Mouse (Mus musculus) heart, postnatal 0 days (tissue): ENCODE measurements around the gene Mrpl45.

Experiments used
- CTCF ChIP-seq: IDR thresholded peaks from 2 replicates; pipeline ENCODE4 v1.5.1; 2016; ENCODE audit warnings: antibody characterized with exemption, control low read depth, low read depth
- EP300 ChIP-seq: IDR thresholded peaks from 2 replicates; pipeline ENCODE4 v1.6.1; 2016; ENCODE audit warnings: antibody characterized with exemption, low read depth

DNA sequence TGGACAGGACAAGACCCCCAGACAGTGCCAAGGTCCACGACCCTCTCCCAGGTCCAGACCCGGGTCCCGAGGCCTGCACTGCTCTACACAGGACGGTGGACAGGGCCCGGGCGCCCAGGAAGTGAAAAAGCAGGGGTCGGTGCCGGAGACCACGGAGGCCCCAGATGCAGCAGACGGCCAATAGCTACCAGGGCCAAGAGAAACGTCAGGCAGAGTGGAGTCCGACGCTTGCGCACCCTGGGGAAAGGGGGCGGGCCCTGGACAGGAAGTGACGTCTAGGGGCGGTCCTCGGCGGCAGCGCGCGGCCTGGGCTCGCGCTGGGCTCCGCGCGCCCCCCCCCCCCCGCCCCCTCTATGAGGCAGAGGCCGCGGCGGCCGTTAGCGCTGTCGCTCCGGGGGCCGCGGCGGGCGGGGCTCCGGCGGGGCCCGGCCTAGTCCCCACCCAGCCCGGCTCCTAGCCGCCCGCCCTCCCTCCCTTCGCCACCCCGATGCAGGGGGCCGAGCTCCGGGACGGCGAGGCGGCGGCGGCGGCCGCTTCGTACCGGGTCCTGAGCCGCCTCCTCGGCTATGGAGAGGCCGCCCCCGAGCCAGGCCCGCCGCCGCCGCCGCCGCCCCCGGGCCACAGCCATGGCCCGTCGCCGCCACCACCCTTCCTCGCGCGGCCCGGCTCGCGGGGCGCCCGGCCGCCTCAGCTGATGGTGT is 46.6 kb downstream of the Mrpl45 start, which contains the start of gene Socs7:
- TF ChIP-seq EP300 = no peak
- no peak for TF ChIP-seq CTCF
